Mouse (Mus musculus) MEL (cell line): ENCODE results near the gene Gstm2. TPM values are rescaled to one million over a fixed set of nuclear protein-coding genes. Genes with fewer than 3 reads are reported as not detected.

Source experiments
- DNase-seq: peaks from one replicate; pipeline ENCODE4 v3.0.0; 2011; ENCODE audit warnings: low read depth, low spot score
- H3K27ac ChIP-seq: 2 replicates; pipeline ENCODE4 v1.5.1; 2012; ENCODE audit warnings: low read depth, mild to moderate bottlenecking, control low read depth, low read length, moderate library complexity; ENCODE audit not compliant: control insufficient read depth
- H3K27me3 ChIP-seq, 2 experiments: fragments of 150-350 bp in 1 of 2; sonication (generic) in 1 of 2; 2 replicates each; pipeline ENCODE4 v1.6.1; 2012; ENCODE audit warnings: low read length in 2 of 2, mild to moderate bottlenecking in 2 of 2, improper control_type of control experiment in 1 of 2, moderate library complexity in 1 of 2; ENCODE audit not compliant: insufficient read depth in 2 of 2, control insufficient read depth in 1 of 2
- H3K36me3 ChIP-seq, 2 experiments: 2 replicates each; pipeline ENCODE4 v1.6.1; 2012 to 2014; ENCODE audit warnings: low read length in 2 of 2, improper control_type of control experiment in 1 of 2, inconsistent platforms in 1 of 2, mild to moderate bottlenecking in 1 of 2; ENCODE audit not compliant: insufficient read depth in 2 of 2, control insufficient read depth in 1 of 2
- H3K4me1 ChIP-seq, 2 experiments: fragments of 150-350 bp in 1 of 2; sonication (generic) in 1 of 2; 2 replicates each; pipeline ENCODE4 v1.6.1; 2012; ENCODE audit warnings: low read length in 2 of 2, improper control_type of control experiment in 1 of 2, mild to moderate bottlenecking in 1 of 2; ENCODE audit not compliant: insufficient read depth in 2 of 2, control insufficient read depth in 1 of 2
- H3K4me3 ChIP-seq, 2 experiments: fragments of 150-350 bp in 1 of 2; sonication (generic) in 1 of 2; 2 replicates each; pipeline ENCODE4 v1.5.1; 2012; ENCODE audit warnings: low read depth in 2 of 2, low read length in 2 of 2, mild to moderate bottlenecking in 2 of 2, moderate library complexity in 2 of 2, control low read depth in 1 of 2, improper control_type of control experiment in 1 of 2; ENCODE audit not compliant: control insufficient read depth in 1 of 2, insufficient read depth in 1 of 2
- H3K79me2 ChIP-seq: 2 replicates; pipeline ENCODE4 v1.6.1; 2012; ENCODE audit warnings: mild to moderate bottlenecking, low read length, moderate library complexity; ENCODE audit not compliant: control insufficient read depth, poor library complexity, insufficient read depth
- H3K9ac ChIP-seq: 2 replicates; pipeline ENCODE4 v1.6.1; 2012; ENCODE audit warnings: low read depth, mild to moderate bottlenecking, control low read depth, low read length, moderate library complexity; ENCODE audit not compliant: control insufficient read depth, poor library complexity, severe bottlenecking
- H3K9me3 ChIP-seq: fragments of 150-350 bp; sonication (generic); replicated peaks from 2 replicates; pipeline ENCODE4 v1.6.1; 2012; ENCODE audit warnings: mild to moderate bottlenecking, low read length, improper control_type of control experiment, moderate library complexity; ENCODE audit not compliant: insufficient read depth
- CTCF ChIP-seq, 3 experiments: IDR thresholded peaks in 2 of 3; conservative IDR thresholded peaks in 1 of 3; 2 replicates each; pipeline ENCODE4 v1.5.1; 2011 to 2012; ENCODE audit warnings: low read length in 3 of 3, low read depth in 2 of 3, mild to moderate bottlenecking in 2 of 3, improper control_type of control experiment in 1 of 3, inconsistent platforms in 1 of 3, mixed read lengths in 1 of 3, moderate library complexity in 1 of 3; ENCODE audit not compliant: control insufficient read depth in 1 of 3, insufficient read depth in 1 of 3, poor library complexity in 1 of 3, severe bottlenecking in 1 of 3
- JUND ChIP-seq: IDR thresholded peaks from 2 replicates; pipeline ENCODE4 v1.6.1; 2011; ENCODE audit warnings: low read depth, mild to moderate bottlenecking, improper control_type of control experiment, low read length
- MAZ ChIP-seq: IDR thresholded peaks from 2 replicates; pipeline ENCODE4 v1.6.1; 2012; ENCODE audit warnings: low read depth, mild to moderate bottlenecking, inconsistent platforms, low read length, improper control_type of control experiment
- MYB ChIP-seq: IDR thresholded peaks from 2 replicates; pipeline ENCODE4 v1.6.1; 2011; ENCODE audit warnings: mild to moderate bottlenecking, low read depth, low read length, improper control_type of control experiment
- POLR2AphosphoS5 ChIP-seq: IDR thresholded peaks from 2 replicates; pipeline ENCODE4 v1.6.1; 2012; ENCODE audit warnings: low read depth, borderline replicate concordance, mild to moderate bottlenecking, inconsistent platforms, low read length, moderate library complexity, mixed read lengths
- RCOR1 ChIP-seq: IDR thresholded peaks from 2 replicates; pipeline ENCODE4 v1.6.1; 2012; ENCODE audit warnings: low read depth, mild to moderate bottlenecking, inconsistent platforms, low read length, improper control_type of control experiment
- TAL1 ChIP-seq: IDR thresholded peaks from 2 replicates; pipeline ENCODE4 v1.6.1; 2012; ENCODE audit warnings: mild to moderate bottlenecking, inconsistent platforms, low read length, moderate library complexity, mixed read lengths
- TCF12 ChIP-seq: IDR thresholded peaks from 2 replicates; pipeline ENCODE4 v1.6.1; 2014; ENCODE audit warnings: low read depth, mild to moderate bottlenecking, inconsistent platforms, low read length, improper control_type of control experiment, moderate library complexity
- UBTF ChIP-seq: IDR thresholded peaks from 2 replicates; pipeline ENCODE4 v1.6.1; 2012; ENCODE audit warnings: low read depth, mild to moderate bottlenecking, inconsistent platforms, low read length, improper control_type of control experiment, moderate library complexity, borderline replicate concordance; ENCODE audit not compliant: insufficient read depth
- ZC3H11A ChIP-seq: IDR thresholded peaks from 2 replicates; pipeline ENCODE4 v1.6.1; 2012; ENCODE audit warnings: low read depth, mild to moderate bottlenecking, inconsistent platforms, low read length, improper control_type of control experiment
- polyA plus RNA-seq, 2 experiments: library from polyadenylated mRNA; stranded (reverse) in 1 of 2; unstranded in 1 of 2; fragments of >175 nt in 1 of 2; fragments of >200 nt in 1 of 2; gene quantifications; 2 replicates each; pipeline versions ENCODE4 v1.2.1 to v1.2.4; 2012; ENCODE audit warnings: low replicate concordance in 2 of 2, low read depth in 1 of 2; ENCODE audit not compliant: insufficient read length in 2 of 2, insufficient read depth in 1 of 2, missing spikeins in 1 of 2
- total RNA-seq: library from RNA; depleted of rRNA; stranded (reverse); fragments of 300-350 nt; gene quantifications from 2 replicates; pipeline ENCODE4 v1.2.3, GENCODE M21; 2012; rRNA removed

Gstm2 gene
- total RNA-seq (not detected in 2 replicates), polyA plus RNA-seq (not detected)

DNA sequence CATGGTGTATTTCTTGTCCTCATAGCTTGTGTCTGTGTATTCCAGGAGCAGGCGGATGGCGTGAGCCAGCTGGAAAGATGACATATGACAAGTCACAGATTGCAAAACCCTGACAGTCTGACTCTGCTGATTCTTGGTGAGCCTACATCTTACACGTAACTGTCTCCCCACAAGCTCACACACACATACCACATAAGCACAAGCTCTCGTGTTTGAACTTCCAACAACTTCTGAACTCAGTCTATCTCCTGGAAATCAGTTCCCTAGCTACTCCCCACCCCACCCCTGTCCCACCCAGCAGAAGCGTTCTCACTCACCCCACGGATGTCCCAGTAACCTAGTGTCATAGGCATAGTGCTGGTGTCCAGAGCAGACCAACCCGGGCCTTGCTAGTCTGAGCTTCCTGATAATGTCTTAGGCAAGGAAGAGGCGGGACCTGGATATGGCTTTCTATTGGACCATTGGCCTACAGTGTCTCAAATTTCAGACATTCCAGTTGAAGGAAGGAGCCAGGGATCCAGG, at the start of gene Gstm2:
TSS of gene Gstm2 (minus strand) at position 413 of the 522 bp plus-strand sequence.
- no peaks in the 10 kb centered on the region for H3K9me3 ChIP-seq
- H3K9ac ChIP-seq = no peak within 1 kb of the TSS
- DNase-seq = no peak
- H3K4me3 ChIP-seq = no peak within 1 kb of the TSS
- no peaks in the 10 kb centered on the region for H3K79me2 ChIP-seq
- no peaks in the 10 kb centered on the region for H3K4me1 ChIP-seq
- H3K27me3 ChIP-seq = peaks cover 7 to 13% of the 10 kb centered on the region in 2 experiments; a peak in 3 of 4 replicates
- no peak for TF ChIP-seq UBTF
- TF ChIP-seq ZC3H11A = no peak
- no peak for TF ChIP-seq TCF12
- H3K27ac ChIP-seq = no peak within 1 kb of the TSS
- no peaks in the 10 kb centered on the region for H3K36me3 ChIP-seq

DNA sequence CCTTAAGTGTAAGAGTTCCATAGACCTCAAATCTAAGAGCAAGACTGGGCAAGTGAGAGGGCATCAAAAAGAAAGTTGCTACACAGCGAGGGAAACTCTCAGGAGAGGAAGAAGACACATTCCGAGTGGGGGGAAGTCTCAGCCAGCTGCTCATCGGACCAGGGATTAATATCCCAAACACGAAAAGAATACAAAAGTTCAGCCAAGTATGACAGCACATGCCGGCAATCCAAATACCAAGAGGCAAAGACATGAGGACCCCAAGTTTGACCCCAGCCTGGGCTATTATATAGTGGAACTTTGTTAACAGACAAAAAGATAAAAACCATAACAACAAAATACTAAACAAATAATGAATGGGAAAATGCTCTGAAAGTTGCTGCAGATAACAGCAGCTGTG, 46.9 kb upstream of the Gstm2 start:
- Histone ChIP-seq H3K27me3 (peaks cover 13 to 25% of the 10 kb centered on the region in 2 experiments), H3K4me3 (no peak overlapping the region), H3K36me3 (no peaks in the 10 kb centered on the region), H3K79me2 (no peaks in the 10 kb centered on the region), H3K27ac (no peak overlapping the region), H3K4me1 (no peaks in the 10 kb centered on the region), H3K9me3 (no peaks in the 10 kb centered on the region), H3K9ac (no peak overlapping the region)
- TF ChIP-seq POLR2AphosphoS5 (no peak), CTCF (IDR thresholded peaks at IDR 0.05 in 2 of 3, conservative IDR thresholded peaks at IDR 0.05 in 1 of 3; ENCODE audit: control insufficient read depth in 1 of 3, insufficient read depth in 1 of 3, low read depth in 2 of 3, low read length in 3 of 3, poor library complexity in 1 of 3, severe bottlenecking in 1 of 3) (no peak), RCOR1 (no peak)
- no peak for DNase-seq

DNA sequence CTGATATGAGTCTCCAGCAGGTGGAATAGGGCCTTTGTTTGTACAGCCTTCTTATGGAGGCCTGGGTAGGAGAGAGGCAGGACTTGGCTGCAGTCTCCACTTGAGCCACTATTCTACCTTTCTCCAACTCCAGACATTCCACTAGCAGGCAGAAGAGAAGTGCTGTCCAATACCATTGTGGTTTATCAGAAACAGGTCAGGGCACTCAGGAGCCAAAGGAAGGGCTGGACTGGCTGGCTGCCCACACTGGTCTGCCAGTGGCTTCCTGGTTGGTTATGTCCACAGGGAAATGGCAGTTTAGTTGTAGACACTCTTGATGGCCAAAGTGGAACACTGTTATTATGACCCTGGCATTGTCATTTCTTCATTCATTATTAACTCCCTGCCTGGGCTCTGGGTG, 45.9 kb upstream of the Gstm2 start:
- Histone ChIP-seq H3K9me3 (no peaks in the 10 kb centered on the region), H3K27ac (no peak overlapping the region), H3K9ac (no peak overlapping the region), H3K79me2 (no peaks in the 10 kb centered on the region), H3K27me3 (peaks cover 13 to 25% of the 10 kb centered on the region in 2 experiments), H3K36me3 (no peaks in the 10 kb centered on the region), H3K4me1 (no peaks in the 10 kb centered on the region), H3K4me3 (no peak overlapping the region)
- TF ChIP-seq MYB (no peak), TAL1 (no peak), MAZ (no peak), CTCF (IDR thresholded peaks at IDR 0.05 in 2 of 3, conservative IDR thresholded peaks at IDR 0.05 in 1 of 3; ENCODE audit: control insufficient read depth in 1 of 3, insufficient read depth in 1 of 3, low read depth in 2 of 3, low read length in 3 of 3, poor library complexity in 1 of 3, severe bottlenecking in 1 of 3) (0 out of 6 replicates have a peak, but pooled peaks of 1 of the 3 experiments have one; percentile 3), JUND (no peak)
- DNase-seq = no peak
